Mouse (Mus musculus): ENCODE data around the gene Gm28308.

- TF ChIP-seq CTCF (IDR thresholded peaks at IDR 0.05; ENCODE audit: borderline replicate concordance, extremely low read depth, insufficient read depth, insufficient read length) (no peak), POLR2A (IDR thresholded peaks at IDR 0.05; ENCODE audit: borderline replicate concordance, extremely low read depth, insufficient read depth, insufficient read length, poor library complexity, severe bottlenecking) (no peak)
These were observed 31.1 kb downstream of the Gm28308 start for GRCm38 (mm10) chr6:52182030-52182429.
